Mouse (Mus musculus) T-helper 2 cell (primary cell): Measurements from ENCODE around the gene Bhmt2.

ENCODE experiments used
- in situ Hi-C: fragments of 300-600 bp; cut with MboI, MseI; formaldehyde crosslinking; loops from one replicate; pipeline ENCODE4 v1.15.1; 2025; ENCODE audit warnings: high pct_unique_total_duplicates

The Bhmt2 gene

GRCm38 (mm10) chr13:93648387-93649130, 25.5 kb downstream of the Bhmt2 start:
- in situ Hi-C loops: loop anchor here (25.0 kb wide), 1 partner anchor 611 kb away; no protein-coding TSS in a partner anchor

- in situ Hi-C loops: loop anchor here (25.0 kb wide), 1 partner anchor 602 kb away; no protein-coding TSS in a partner anchor
These were observed 34.5 kb downstream of the Bhmt2 start for GRCm38 (mm10) chr13:93639636-93640035.

- in situ Hi-C loops: loop anchor here (25.0 kb wide), 1 partner anchor 600 kb away; no protein-coding TSS in a partner anchor
These were observed 36.5 kb downstream of the Bhmt2 start, which contains the start of gene Bhmt for GRCm38 (mm10) chr13:93637282-93638245. TSS of gene Bhmt (minus strand) at chr13:93637961.

GRCm38 (mm10) chr13:93636561-93636960, 37.5 kb downstream of the Bhmt2 start:
- in situ Hi-C loops: loop anchor here (25.0 kb wide), 1 partner anchor 599 kb away; no protein-coding TSS in a partner anchor

- in situ Hi-C loops: loop anchor here (25.0 kb wide), 1 partner anchor 596 kb away; no protein-coding TSS in a partner anchor
These were observed 41.2 kb downstream of the Bhmt2 start for GRCm38 (mm10) chr13:93632927-93633326.

GRCm38 (mm10) chr13:93630941-93631705, 43.0 kb downstream of the Bhmt2 start:
- in situ Hi-C loops: loop anchor here (25.0 kb wide), 1 partner anchor 594 kb away; no protein-coding TSS in a partner anchor

GRCm38 (mm10) chr13:93628861-93629260, 45.2 kb downstream of the Bhmt2 start:
- in situ Hi-C loops: loop anchor here (25.0 kb wide), 1 partner anchor 592 kb away; no protein-coding TSS in a partner anchor

GRCm38 (mm10) chr13:93614361-93614948, 59.6 kb downstream of the Bhmt2 start:
- in situ Hi-C loops: loop anchor here (25.0 kb wide), 1 partner anchor 352 kb away; no protein-coding TSS in a partner anchor

- in situ Hi-C loops: loop anchor here (25.0 kb wide), 1 partner anchor 351 kb away; no protein-coding TSS in a partner anchor
These were observed 60.3 kb downstream of the Bhmt2 start for GRCm38 (mm10) chr13:93613771-93614170.

- in situ Hi-C loops: loop anchor here (25.0 kb wide), 1 partner anchor 351 kb away; no protein-coding TSS in a partner anchor
These were observed 61.2 kb downstream of the Bhmt2 start for GRCm38 (mm10) chr13:93612660-93613607.

- in situ Hi-C loops: loop anchor here (25.0 kb wide), 1 partner anchor 346 kb away; no protein-coding TSS in a partner anchor
These were observed 65.6 kb downstream of the Bhmt2 start for GRCm38 (mm10) chr13:93608476-93608875.

- in situ Hi-C loops: loop anchor here (25.0 kb wide), 1 partner anchor 345 kb away; no protein-coding TSS in a partner anchor
These were observed 66.4 kb downstream of the Bhmt2 start for GRCm38 (mm10) chr13:93607701-93608100.

GRCm38 (mm10) chr13:93606868-93607578, 67.1 kb downstream of the Bhmt2 start:
- in situ Hi-C loops: loop anchor here (25.0 kb wide), 1 partner anchor 345 kb away; no protein-coding TSS in a partner anchor
